13 mouse cellular contexts compared by ENCODE assay signal in the genomic region with DNA sequence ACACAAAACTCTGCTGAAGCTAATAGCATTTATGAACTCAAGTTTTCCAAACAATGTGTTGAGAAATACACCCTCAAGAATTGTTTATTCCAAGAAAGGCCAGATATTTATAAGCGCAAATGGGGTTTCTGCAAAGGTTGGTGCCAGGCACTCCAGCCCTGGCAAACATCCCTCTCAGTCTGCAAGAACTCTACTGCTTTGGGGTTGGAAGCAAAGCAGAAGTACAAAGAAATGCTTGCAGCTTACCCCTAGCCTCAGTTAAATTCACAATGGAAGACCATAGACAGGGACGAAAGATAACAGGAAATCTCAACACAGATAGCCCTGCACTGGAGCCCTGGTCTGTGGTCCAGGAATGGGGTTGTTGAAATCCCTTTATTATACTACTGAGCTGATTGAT.
DNase-seq lines count a peak whose midpoint lies in the region; ATAC-seq lines count a peak whose summit lies in the region.
"Had no signal": no experiment of that assay in that cellular context is flagged by ENCODE, and none has a peak within 500 bp of the region (broad histone marks: within the 10 kb centered on the region; RNA-seq: fewer than 3 reads in every experiment).

No protein-coding gene starts in this region.

- H3K9me3 ChIP-seq in embryonic facial prominence, embryonic 13.5 days, result no peaks in the 10 kb centered on the region
- 0 out of 2 replicates have a peak, but pooled peaks cover under 1% of the 10 kb centered on the region for H3K9me3 ChIP-seq in embryonic facial prominence, embryonic 10.5 days
- H3K9me3 ChIP-seq in hindbrain, embryonic 14.5 days (ENCODE audit: control insufficient read depth, low read length), result peaks cover 5% of the 10 kb centered on the region; the same call in 1 of the 2 replicates
- peaks cover 3% of the 10 kb centered on the region; the same call in 1 of the 2 replicates for H3K9me3 ChIP-seq in kidney, embryonic 16.5 days (ENCODE audit: low read length)

- ATAC-seq in embryonic facial prominence, embryonic 13.5 days (ENCODE audit: insufficient number of reproducible peaks, insufficient read depth, low FRiP score, low TSS enrichment, low read depth), result no peak
- ATAC-seq in hindbrain, embryonic 14.5 days (ENCODE audit: low FRiP score), result no peak
- ATAC-seq in kidney, embryonic 16.5 days (ENCODE audit: low FRiP score, low TSS enrichment), result no peak

- H3K4me3 ChIP-seq in embryonic facial prominence, embryonic 13.5 days, result no peak overlapping the region
- H3K4me3 ChIP-seq in embryonic facial prominence, embryonic 10.5 days, result no peak overlapping the region
- H3K4me3 ChIP-seq in hindbrain, embryonic 14.5 days (replicated peaks; ENCODE audit: low read length), result no peak overlapping the region
- H3K4me3 ChIP-seq in kidney, embryonic 16.5 days (ENCODE audit: low read length), result no peak overlapping the region

- no peak for DNase-seq in embryonic facial prominence, embryonic 10.5 days (ENCODE audit: low spot score)
- peak; percentile 34 for DNase-seq in adipocyte (ENCODE audit: low spot score)
- no peak for DNase-seq in hindbrain, embryonic 14.5 days (ENCODE audit: low spot score)
- peak; percentile 11 to 71 for DNase-seq in lung, postnatal 4 days
- DNase-seq in spleen, postnatal 14 days (ENCODE audit: low spot score in 2 of 2), result no peak
- no peak for DNase-seq in ovary, postnatal 36 days (ENCODE audit: low spot score)
- DNase-seq: gastrocnemius, postnatal 25 days; kidney, postnatal 14 days; liver; retina, postnatal 1 day had no signal

- peak overlapping the region; percentile 22; the same call in 1 of the 2 replicates for H3K27ac ChIP-seq in embryonic facial prominence, embryonic 13.5 days
- H3K27ac ChIP-seq in embryonic facial prominence, embryonic 10.5 days (replicated peaks), result no peak overlapping the region
- peak overlapping the region; percentile 55; the same call in 1 of the 2 replicates for H3K27ac ChIP-seq in hindbrain, embryonic 14.5 days
- no peak overlapping the region for H3K27ac ChIP-seq in kidney, embryonic 16.5 days (ENCODE audit: low read length)
- H3K27ac ChIP-seq: macrophage had no signal

- no peaks in the 10 kb centered on the region for H3K27me3 ChIP-seq in embryonic facial prominence, embryonic 13.5 days
- H3K27me3 ChIP-seq in embryonic facial prominence, embryonic 10.5 days (replicated peaks; ENCODE audit: low read depth, poor library complexity, severe bottlenecking), result no peaks in the 10 kb centered on the region
- no peaks in the 10 kb centered on the region for H3K27me3 ChIP-seq in hindbrain, embryonic 14.5 days (ENCODE audit: control insufficient read depth, insufficient read depth, low read length)
- no peaks in the 10 kb centered on the region for H3K27me3 ChIP-seq in kidney, embryonic 16.5 days (ENCODE audit: insufficient read depth, low read length)

- H3K9ac ChIP-seq in embryonic facial prominence, embryonic 13.5 days, result no peak overlapping the region
- no peak overlapping the region for H3K9ac ChIP-seq in hindbrain, embryonic 14.5 days
- H3K9ac ChIP-seq in kidney, embryonic 16.5 days (replicated peaks; ENCODE audit: low read length), result no peak overlapping the region

- peak overlapping the region; percentile 21; the same call in 1 of the 2 replicates for H3K4me2 ChIP-seq in embryonic facial prominence, embryonic 13.5 days
- H3K4me2 ChIP-seq in hindbrain, embryonic 14.5 days (replicated peaks), result no peak overlapping the region
- no peak overlapping the region; the same call in 1 of the 2 replicates for H3K4me2 ChIP-seq in kidney, embryonic 16.5 days (replicated peaks; ENCODE audit: low read depth, low read length)

- no peaks in the 10 kb centered on the region for H3K36me3 ChIP-seq in embryonic facial prominence, embryonic 13.5 days
- no peaks in the 10 kb centered on the region; the same call in 1 of the 2 replicates for H3K36me3 ChIP-seq in embryonic facial prominence, embryonic 10.5 days (replicated peaks)
- no peaks in the 10 kb centered on the region for H3K36me3 ChIP-seq in hindbrain, embryonic 14.5 days (replicated peaks; ENCODE audit: control insufficient read depth, insufficient read depth)
- H3K36me3 ChIP-seq in kidney, embryonic 16.5 days (ENCODE audit: insufficient read depth, low read length), result no peaks in the 10 kb centered on the region

- peaks cover 17% of the 10 kb centered on the region for H3K4me1 ChIP-seq in embryonic facial prominence, embryonic 13.5 days
- H3K4me1 ChIP-seq in embryonic facial prominence, embryonic 10.5 days, result peaks cover 18% of the 10 kb centered on the region
- H3K4me1 ChIP-seq in hindbrain, embryonic 14.5 days (replicated peaks; ENCODE audit: control insufficient read depth, insufficient read depth, low read length), result no peaks in the 10 kb centered on the region
- H3K4me1 ChIP-seq in kidney, embryonic 16.5 days (ENCODE audit: insufficient read depth, low read length), result 0 out of 2 replicates have a peak, but pooled peaks cover 3% of the 10 kb centered on the region

- 77% methylated on average over 2 of the region's 2 CpGs for WGBS in embryonic facial prominence, embryonic 13.5 days
- 84% methylated on average over 2 of the region's 2 CpGs for WGBS in embryonic facial prominence, embryonic 10.5 days
- WGBS in hindbrain, embryonic 14.5 days, result 74% methylated on average over 2 of the region's 2 CpGs
- WGBS in kidney, embryonic 16.5 days, result 88% methylated on average over 2 of the region's 2 CpGs

Comparison
In these comparisons a context has a peak if more than half of its experiments do, and no peak if none do; other contexts are left out.
1. H3K27ac ChIP-seq: peak in embryonic facial prominence, embryonic 13.5 days (single experiment) and hindbrain, embryonic 14.5 days (single experiment); none in embryonic facial prominence, embryonic 10.5 days (single experiment) and kidney, embryonic 16.5 days (single experiment).
2. DNase-seq: peak in adipocyte (single experiment) and lung, postnatal 4 days (2 of 2); none in embryonic facial prominence, embryonic 10.5 days (single experiment), hindbrain, embryonic 14.5 days (single experiment), spleen, postnatal 14 days (0 of 2) and ovary, postnatal 36 days (single experiment).